Mouse (Mus musculus) CH12.LX (cell line): ENCODE measurements around the gene Cep41. TPM values are rescaled to one million over a fixed set of nuclear protein-coding genes. Genes with fewer than 3 reads are reported as not detected.

Experiments
- DNase-seq: peaks from one replicate; pipeline ENCODE4 v3.0.0-alpha.2; 2013; ENCODE audit errors: extremely low read depth
- H3K27ac ChIP-seq: 2 replicates; pipeline ENCODE4 v1.5.1; 2012; ENCODE audit warnings: low read depth, mild to moderate bottlenecking, control low read depth, moderate library complexity; ENCODE audit not compliant: insufficient read depth
- H3K27me3 ChIP-seq: replicated peaks from 2 replicates; pipeline ENCODE3; 2012; ENCODE audit warnings: inconsistent platforms
- H3K36me3 ChIP-seq, 2 experiments: replicated peaks in 1 of 2; 2 replicates each; pipeline versions ENCODE3 to v1.6.1; 2012; ENCODE audit warnings: inconsistent platforms in 1 of 2, low read length in 1 of 2, mild to moderate bottlenecking in 1 of 2, mixed read lengths in 1 of 2, moderate library complexity in 1 of 2; ENCODE audit not compliant: control insufficient read depth in 1 of 2, insufficient read depth in 1 of 2
- H3K4me1 ChIP-seq, 2 experiments: 2 replicates each; pipeline ENCODE4 v1.6.1; 2012; ENCODE audit warnings: inconsistent platforms in 1 of 2, moderate library complexity in 1 of 2; ENCODE audit not compliant: insufficient read depth in 2 of 2, control insufficient read depth in 1 of 2
- H3K4me2 ChIP-seq: 2 replicates; pipeline ENCODE4 v1.6.1; 2012; ENCODE audit warnings: low read depth, mild to moderate bottlenecking, control low read depth; ENCODE audit not compliant: poor library complexity, insufficient read depth, severe bottlenecking
- H3K4me3 ChIP-seq, 3 experiments: fragments of 150-350 bp in 1 of 3; sonication (generic) in 1 of 3; replicated peaks in 1 of 3; 2 replicates each; pipeline versions ENCODE3 to v1.5.1; 2011 to 2012; ENCODE audit warnings: low read depth in 2 of 3, low read length in 2 of 3, mild to moderate bottlenecking in 2 of 3, moderate library complexity in 2 of 3, control low read depth in 1 of 3, improper control_type of control experiment in 1 of 3, inconsistent platforms in 1 of 3, mixed read lengths in 1 of 3; ENCODE audit not compliant: poor library complexity in 1 of 3
- H3K79me2 ChIP-seq: replicated peaks from 2 replicates; pipeline ENCODE4 v1.6.1; 2012; ENCODE audit warnings: mild to moderate bottlenecking, moderate library complexity; ENCODE audit not compliant: control insufficient read depth, poor library complexity, insufficient read depth, severe bottlenecking; ENCODE audit errors: extremely low read depth
- H3K9ac ChIP-seq: 2 replicates; pipeline ENCODE4 v1.6.1; 2012; ENCODE audit warnings: low read depth, mild to moderate bottlenecking, control low read depth, moderate library complexity; ENCODE audit not compliant: insufficient read depth
- H3K9me3 ChIP-seq: replicated peaks from 2 replicates; pipeline ENCODE3; 2012; ENCODE audit warnings: low read length, inconsistent platforms, mixed read lengths
- BHLHE40 ChIP-seq: IDR thresholded peaks from 2 replicates; pipeline ENCODE4 v1.6.1; 2011; ENCODE audit warnings: mild to moderate bottlenecking, low read depth, low read length, improper control_type of control experiment
- CHD1 ChIP-seq: IDR thresholded peaks from 2 replicates; pipeline ENCODE4 v1.6.1; 2012; ENCODE audit warnings: low read depth, low read length, improper control_type of control experiment, inconsistent platforms
- CHD2 ChIP-seq: IDR thresholded peaks from 2 replicates; pipeline ENCODE4 v1.6.1; 2011; ENCODE audit warnings: low read length, improper control_type of control experiment
- ELF1 ChIP-seq: IDR thresholded peaks from 2 replicates; pipeline ENCODE4 v1.6.1; 2014; ENCODE audit warnings: low read depth, mild to moderate bottlenecking, inconsistent platforms, low read length, improper control_type of control experiment
- ETS1 ChIP-seq: conservative IDR thresholded peaks from 2 replicates; pipeline ENCODE4 v1.6.1; 2012; ENCODE audit warnings: low read depth, mild to moderate bottlenecking, inconsistent platforms, low read length, improper control_type of control experiment, moderate library complexity
- IRF4 ChIP-seq: IDR thresholded peaks from 2 replicates; pipeline ENCODE4 v1.6.1; 2014; ENCODE audit warnings: low read depth, mild to moderate bottlenecking, inconsistent platforms, low read length, improper control_type of control experiment
- JUN ChIP-seq: IDR thresholded peaks from 2 replicates; pipeline ENCODE4 v1.6.1; 2011; ENCODE audit warnings: low read depth, mild to moderate bottlenecking, low read length, improper control_type of control experiment, moderate library complexity; ENCODE audit not compliant: insufficient read depth
- JUND ChIP-seq: conservative IDR thresholded peaks from 2 replicates; pipeline ENCODE4 v1.6.1; 2011; ENCODE audit warnings: low read depth, low read length, improper control_type of control experiment
- MXI1 ChIP-seq: IDR thresholded peaks from 2 replicates; pipeline ENCODE4 v1.6.1; 2011; ENCODE audit warnings: mild to moderate bottlenecking, low read depth, low read length, improper control_type of control experiment
- MYC ChIP-seq: IDR thresholded peaks from 2 replicates; pipeline ENCODE4 v1.6.1; 2011; ENCODE audit warnings: low read depth, mild to moderate bottlenecking, improper control_type of control experiment, low read length
- NELFE ChIP-seq: IDR thresholded peaks from 2 replicates; pipeline ENCODE4 v1.6.1; 2011; ENCODE audit warnings: low read depth, low read length, improper control_type of control experiment
- NRF1 ChIP-seq: IDR thresholded peaks from 2 replicates; pipeline ENCODE4 v1.6.1; 2014; ENCODE audit warnings: low read depth, mild to moderate bottlenecking, inconsistent platforms, low read length, improper control_type of control experiment, moderate library complexity
- POLR2AphosphoS2 ChIP-seq: IDR thresholded peaks from 2 replicates; pipeline ENCODE4 v1.6.1; 2011; ENCODE audit warnings: low read depth, low read length, improper control_type of control experiment
- RAD21 ChIP-seq: IDR thresholded peaks from 2 replicates; pipeline ENCODE4 v1.6.1; 2011; ENCODE audit warnings: low read depth, mild to moderate bottlenecking, low read length, improper control_type of control experiment, moderate library complexity
- RCOR1 ChIP-seq: conservative IDR thresholded peaks from 2 replicates; pipeline ENCODE4 v1.6.1; 2012; ENCODE audit warnings: low read depth, mild to moderate bottlenecking, inconsistent platforms, low read length, improper control_type of control experiment
- SIN3A ChIP-seq: IDR thresholded peaks from 2 replicates; pipeline ENCODE4 v1.6.1; 2012; ENCODE audit warnings: low read length, improper control_type of control experiment, inconsistent platforms
- SMC3 ChIP-seq: IDR thresholded peaks from 2 replicates; pipeline ENCODE4 v1.6.1; 2011; ENCODE audit warnings: low read depth, low read length, improper control_type of control experiment
- TBP ChIP-seq: conservative IDR thresholded peaks from 2 replicates; pipeline ENCODE4 v1.6.1; 2011; ENCODE audit warnings: low read depth, low read length, improper control_type of control experiment
- TCF12 ChIP-seq: IDR thresholded peaks from 2 replicates; pipeline ENCODE4 v1.6.1; 2014; ENCODE audit warnings: low read depth, mild to moderate bottlenecking, inconsistent platforms, low read length, improper control_type of control experiment
- UBTF ChIP-seq: IDR thresholded peaks from 2 replicates; pipeline ENCODE4 v1.6.1; 2012; ENCODE audit warnings: low read depth, mild to moderate bottlenecking, inconsistent platforms, low read length, improper control_type of control experiment, moderate library complexity
- USF1 ChIP-seq: IDR thresholded peaks from 2 replicates; pipeline ENCODE4 v1.6.1; 2014; ENCODE audit warnings: low read depth, mild to moderate bottlenecking, inconsistent platforms, low read length, improper control_type of control experiment
- ZKSCAN1 ChIP-seq: IDR thresholded peaks from 2 replicates; pipeline ENCODE4 v1.6.1; 2012; ENCODE audit warnings: low read depth, inconsistent platforms, low read length, improper control_type of control experiment, borderline replicate concordance
- ZNF384 ChIP-seq: IDR thresholded peaks from 2 replicates; pipeline ENCODE4 v1.6.1; 2012; ENCODE audit warnings: low read depth, low read length, improper control_type of control experiment, inconsistent platforms
- dilution Hi-C: fragments of 300-500 bp; cut with MboI; formaldehyde crosslinking; loops from 2 replicates; pipeline ENCODE4 v1.14.3; 2020; ENCODE audit warnings: low sequenced_read_pairs; ENCODE audit not compliant: extremely low pct_unique_long_range_greater_than_20kb, extremely low pct_ligation_motif_present
- in situ Hi-C: fragments of 300-500 bp; cut with MboI; formaldehyde crosslinking; loops from 3 replicates; pipeline ENCODE4 v1.14.3; 2019; ENCODE audit warnings: low sequenced_read_pairs, low pct_ligation_motif_present, low pct_unique_long_range_greater_than_20kb, mixed read lengths
- polyA plus RNA-seq: library from polyadenylated mRNA; unstranded; fragments of >175 nt; gene quantifications from 2 replicates; pipeline ENCODE4 v1.2.1, GENCODE M21; 2012; ENCODE audit warnings: low read depth; ENCODE audit not compliant: insufficient read length
- total RNA-seq, 2 experiments: library from RNA; depleted of rRNA; stranded (reverse); fragments of 300-350 nt in 1 of 2; fragments of >200 nt in 1 of 2; gene quantifications; 2 replicates each; pipeline ENCODE4 v1.2.3; 2012 to 2014

The Cep41 gene
- total and polyA plus RNA-seq, 3 experiments = 4.2 to 11.4 (median 8.7) TPM

GRCm38 (mm10) chr6:30687198-30687597, 6.4 kb downstream of the Cep41 start:
- dilution Hi-C loops = no loop called here
- Histone ChIP-seq H3K9ac (no peak overlapping the region), H3K9me3 (no peaks in the 10 kb centered on the region), H3K36me3 (peaks cover 0 to 5% of the 10 kb centered on the region in 2 experiments), H3K4me1 (peaks cover 4 to 39% of the 10 kb centered on the region in 2 experiments; a peak in 3 of 4 replicates), H3K27ac (no peak overlapping the region), H3K79me2 (no peaks in the 10 kb centered on the region), H3K4me2 (0 out of 2 replicates have a peak overlapping the region, but pooled peaks have one; percentile 27), H3K27me3 (no peaks in the 10 kb centered on the region), H3K4me3 (no peak overlapping the region)
- in situ Hi-C loops = no loop called here
- DNase-seq = no peak
- TF ChIP-seq MYC (no peak), ELF1 (no peak), IRF4 (no peak), TBP (no peak), UBTF (no peak), CHD1 (no peak), NRF1 (no peak), NELFE (no peak), POLR2AphosphoS2 (no peak)
- TF ChIP-seq, all 38 proteins: peak for 0

DNA sequence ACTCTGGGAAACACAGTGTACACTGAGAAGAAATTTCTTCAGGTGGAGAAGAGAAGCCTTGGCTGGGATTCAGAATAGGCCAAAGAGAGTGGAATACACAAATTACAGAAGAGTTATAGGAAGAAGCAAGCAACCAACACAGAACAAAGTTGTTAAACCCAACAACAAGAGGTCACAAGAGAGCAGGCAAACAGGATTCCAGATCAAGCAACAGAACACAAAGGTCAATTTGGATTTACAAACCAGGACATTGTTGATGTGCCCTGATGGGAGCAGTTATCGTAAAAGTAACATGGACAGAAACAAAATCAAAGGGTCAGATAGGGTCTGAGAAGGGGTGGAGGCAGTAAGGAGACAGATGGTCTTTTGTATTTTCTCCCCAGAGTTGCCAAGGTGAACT, 9.0 kb downstream of the Cep41 start:
- Histone ChIP-seq H3K4me1 (peaks cover 4 to 47% of the 10 kb centered on the region in 2 experiments; a peak in 3 of 4 replicates), H3K79me2 (no peaks in the 10 kb centered on the region), H3K4me2 (no peak overlapping the region), H3K9ac (no peak overlapping the region), H3K4me3 (no peak overlapping the region), H3K36me3 (peaks cover 0 to 5% of the 10 kb centered on the region in 2 experiments), H3K9me3 (no peaks in the 10 kb centered on the region), H3K27ac (no peak overlapping the region), H3K27me3 (no peaks in the 10 kb centered on the region)
- in situ Hi-C loops = no loop called here
- DNase-seq = no peak
- no peak for TF ChIP-seq USF1
- TF ChIP-seq MXI1 = no peak
- no peak for TF ChIP-seq RCOR1
- TF ChIP-seq RAD21 = no peak
- no peak for TF ChIP-seq SIN3A
- TF ChIP-seq IRF4 = no peak
- no peak for TF ChIP-seq JUN
- no peak for TF ChIP-seq ZNF384
- TF ChIP-seq TBP = no peak
- no peak for TF ChIP-seq UBTF
- no peak for TF ChIP-seq SMC3
- TF ChIP-seq CHD2 = no peak
- no peak for TF ChIP-seq ZKSCAN1
- no peak for TF ChIP-seq JUND
- TF ChIP-seq NELFE = no peak
- TF ChIP-seq BHLHE40 = no peak
- TF ChIP-seq ETS1 = no peak
- no peak for TF ChIP-seq MYC
- TF ChIP-seq TCF12 = no peak
- dilution Hi-C loops = no loop called here
